Mouse (Mus musculus) limb, embryonic 13.5 days (tissue): ENCODE measurements around the gene Eps8l1. TPM values are rescaled to one million over a fixed set of nuclear protein-coding genes. Genes with fewer than 3 reads are reported as not detected.
A peak's percentile ranks its signal among the peaks of the same experiment; 100 is the strongest.

Experiments
- ATAC-seq: fragments of 200-750 bp; cut with Nextera tagmentation; 2 replicates; pipeline ENCODE4 v1.8.0; 2017; ENCODE audit warnings: low read depth, moderate number of reproducible peaks, moderate TSS enrichment; ENCODE audit not compliant: low FRiP score
- H3K27ac ChIP-seq: fragments of 300-500 bp; sonication (generic); 2 replicates; pipeline ENCODE4 v1.5.1; 2015; ENCODE audit warnings: inconsistent platforms, mild to moderate bottlenecking, moderate library complexity
- H3K27me3 ChIP-seq: fragments of 300-500 bp; sonication (generic); 2 replicates; pipeline ENCODE4 v1.6.1; 2015; ENCODE audit warnings: mild to moderate bottlenecking, inconsistent platforms
- H3K36me3 ChIP-seq: fragments of 300-500 bp; sonication (generic); 2 replicates; pipeline ENCODE4 v1.6.1; 2015; ENCODE audit warnings: inconsistent platforms, mild to moderate bottlenecking, moderate library complexity
- H3K4me1 ChIP-seq: fragments of 300-500 bp; sonication (generic); 2 replicates; pipeline ENCODE4 v1.6.1; 2015; ENCODE audit warnings: inconsistent platforms
- H3K4me2 ChIP-seq: fragments of 300-500 bp; sonication (generic); replicated peaks from 2 replicates; pipeline ENCODE4 v1.6.1; 2015; ENCODE audit warnings: inconsistent platforms, mild to moderate bottlenecking, moderate library complexity
- H3K4me3 ChIP-seq: fragments of 300-500 bp; sonication (generic); 2 replicates; pipeline ENCODE4 v1.5.1; 2015; ENCODE audit warnings: moderate library complexity, mild to moderate bottlenecking, inconsistent platforms
- H3K9ac ChIP-seq: fragments of 300-500 bp; sonication (generic); 2 replicates; pipeline ENCODE4 v1.6.1; 2015; ENCODE audit warnings: mild to moderate bottlenecking, inconsistent platforms
- H3K9me3 ChIP-seq: fragments of 300-500 bp; sonication (generic); 2 replicates; pipeline ENCODE4 v1.6.1; 2016; ENCODE audit warnings: inconsistent platforms
- WGBS: fragments of 180-500 bp; shearing (Covaris S2); methylation state at CpG from one replicate; pipeline ENCODE4 v1.1.7; 2015; 5-methylcytosine and 5-hydroxymethylcytosine counted together
- polyA plus RNA-seq: library from polyadenylated mRNA; unstranded; fragments of >200 nt; fragmentation: Nextera tagmentation; extraction: Ambion mirVana; gene quantifications from 2 replicates; pipeline ENCODE4 v1.2.1, GENCODE M21; 2015

Gene Eps8l1
- polyA plus RNA-seq, 1 experiment from 2014 or later: 6.3 TPM

DNA sequence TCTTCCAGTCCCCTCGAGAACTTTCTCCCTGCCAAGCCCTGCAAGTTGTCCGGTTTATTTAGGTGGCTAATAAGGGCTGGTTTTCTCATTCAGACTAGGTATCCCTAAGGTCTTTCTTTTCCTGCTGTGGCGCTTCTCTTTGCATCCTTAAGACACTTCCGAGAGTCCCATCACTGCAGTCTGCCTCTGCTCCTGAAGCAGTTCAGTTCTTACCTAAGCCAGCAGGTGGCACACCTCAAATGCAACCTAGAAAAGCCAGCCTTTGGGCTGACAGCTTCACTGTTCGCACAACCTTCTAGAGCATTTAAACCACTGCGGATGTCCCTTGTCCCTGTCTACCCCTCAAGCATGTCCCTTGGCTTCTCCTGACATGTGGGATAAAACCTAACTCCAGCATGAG lies 19.2 kb downstream of the Eps8l1 start:
- Histone ChIP-seq H3K9ac (no peak overlapping the region), H3K9me3 (no peaks in the 10 kb centered on the region), H3K27me3 (peaks cover 19% of the 10 kb centered on the region), H3K4me2 (peak overlapping the region; percentile 86), H3K36me3 (peaks cover 43% of the 10 kb centered on the region), H3K4me1 (peaks cover 19% of the 10 kb centered on the region), H3K4me3 (0 out of 2 replicates have a peak overlapping the region, but pooled peaks have one; percentile 54), H3K27ac (no peak overlapping the region)
- WGBS: 21% methylated on average over 6 of the region's 6 CpGs
- ATAC-seq: no peak

DNA sequence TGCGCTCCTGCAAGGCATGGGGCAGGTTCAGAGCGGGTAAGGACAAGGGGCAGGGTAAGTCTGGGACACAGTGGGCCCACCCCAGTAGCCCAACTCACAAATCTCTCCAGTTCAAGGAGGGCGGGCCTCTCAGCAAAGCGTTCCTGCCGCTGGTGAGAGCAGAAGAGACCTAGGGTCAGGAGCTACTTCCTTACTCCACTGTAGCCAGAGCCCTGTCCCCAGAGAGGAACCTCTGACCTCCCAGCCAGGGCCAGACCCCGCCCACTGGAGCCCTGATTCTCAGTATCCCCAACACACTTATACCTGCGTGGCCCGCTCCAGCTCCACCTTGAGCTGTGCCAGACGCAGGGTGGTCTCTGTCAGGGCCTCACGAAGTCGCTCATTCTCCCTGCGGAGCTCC lies 21.8 kb downstream of the Eps8l1 start:
- Histone ChIP-seq H3K27ac (no peak overlapping the region), H3K9me3 (no peaks in the 10 kb centered on the region), H3K36me3 (peaks cover 68% of the 10 kb centered on the region), H3K4me2 (no peak overlapping the region), H3K27me3 (no peaks in the 10 kb centered on the region), H3K4me1 (peaks cover 17% of the 10 kb centered on the region), H3K4me3 (no peak overlapping the region), H3K9ac (no peak overlapping the region)
- 85% methylated on average over 12 of the region's 12 CpGs for WGBS
- no peak for ATAC-seq

GRCm38 (mm10) chr7:4491308-4491707 lies 30.8 kb downstream of the Eps8l1 start:
- Histone ChIP-seq H3K4me1 (peaks cover 13% of the 10 kb centered on the region), H3K27me3 (no peaks in the 10 kb centered on the region), H3K9me3 (no peaks in the 10 kb centered on the region), H3K4me2 (no peak overlapping the region), H3K4me3 (no peak overlapping the region), H3K36me3 (peaks cover 85% of the 10 kb centered on the region), H3K27ac (no peak overlapping the region), H3K9ac (no peak overlapping the region)
- no peak for ATAC-seq
- 88% methylated on average over 6 of the region's 6 CpGs for WGBS

DNA sequence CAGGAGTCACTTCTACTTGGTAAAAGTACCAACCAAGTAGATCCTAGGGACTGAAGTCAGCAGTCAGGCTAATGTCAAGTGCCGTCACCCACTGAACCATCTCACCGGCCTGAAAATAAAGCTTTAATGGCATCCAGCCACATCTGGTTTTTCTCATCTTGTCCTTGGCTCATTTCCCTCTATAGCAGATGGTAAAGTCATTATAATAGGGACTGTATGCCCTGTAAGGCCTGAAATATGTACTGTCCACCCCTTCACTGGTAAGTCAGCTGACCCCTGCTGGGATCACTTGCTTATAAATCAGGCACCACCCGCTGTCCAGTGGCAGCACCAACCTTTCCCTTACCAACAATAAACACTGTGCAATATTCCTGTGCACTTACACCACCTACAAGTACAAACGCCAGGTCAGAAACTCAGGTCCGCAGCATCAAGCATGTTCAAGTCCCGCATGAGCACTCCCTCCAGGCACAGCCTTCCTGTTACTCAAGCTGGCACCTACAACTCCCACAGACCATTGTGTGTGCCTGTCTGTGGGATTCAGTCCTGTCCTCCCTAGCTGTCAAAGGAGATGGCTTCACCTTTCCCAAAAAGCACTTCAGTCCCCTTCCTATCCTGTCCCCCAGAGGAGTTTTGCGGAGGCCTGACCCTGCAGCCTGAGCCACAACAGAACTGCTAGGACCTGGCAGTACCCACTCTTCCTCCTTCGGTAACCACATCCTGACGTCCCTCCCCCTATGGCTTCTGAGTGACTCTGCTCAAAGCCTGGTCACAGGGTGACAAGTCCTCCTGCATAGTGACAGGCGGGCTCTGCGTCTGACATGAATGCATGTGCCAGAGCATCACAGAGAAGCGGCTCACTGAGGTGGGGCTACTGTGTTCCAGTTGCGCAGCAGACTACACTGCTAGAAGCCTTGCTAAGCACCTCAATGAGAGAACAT lies 32.1 kb downstream of the Eps8l1 start:
- H3K9ac ChIP-seq: peak overlapping the region; percentile 25; the same call in 1 of the 2 replicates
- H3K27ac ChIP-seq: no peak overlapping the region; the same call in 1 of the 2 replicates
- no peak overlapping the region for H3K4me2 ChIP-seq
- no peaks in the 10 kb centered on the region for H3K27me3 ChIP-seq
- H3K36me3 ChIP-seq: peaks cover 85% of the 10 kb centered on the region
- peak; percentile 30; the same call in 1 of the 2 replicates for ATAC-seq
- no peak overlapping the region for H3K4me3 ChIP-seq
- no peaks in the 10 kb centered on the region for H3K9me3 ChIP-seq
- 73% methylated on average over 13 of the region's 13 CpGs for WGBS
- peaks cover 16% of the 10 kb centered on the region for H3K4me1 ChIP-seq

DNA sequence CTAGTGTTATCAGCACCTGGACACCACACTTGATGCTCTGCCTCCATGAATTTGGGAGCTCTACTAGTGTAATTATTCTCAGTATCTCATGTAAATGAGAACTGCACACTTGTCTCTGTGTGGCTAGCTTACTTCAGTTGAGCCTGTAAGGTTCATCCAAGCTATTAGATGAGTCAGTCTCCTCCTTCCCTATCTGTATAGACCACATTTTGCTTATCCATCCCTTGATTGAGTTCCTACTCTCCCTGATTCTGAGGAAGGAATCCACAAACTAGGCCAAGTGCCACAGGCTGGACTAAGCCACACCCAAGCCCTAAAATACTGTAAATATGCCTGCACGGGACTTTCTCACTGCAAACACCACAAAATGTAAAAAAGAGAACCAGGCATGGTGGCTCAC lies 33.5 kb downstream of the Eps8l1 start:
- no peaks in the 10 kb centered on the region for H3K27me3 ChIP-seq
- no peak for ATAC-seq
- H3K36me3 ChIP-seq: peaks cover 75% of the 10 kb centered on the region
- H3K9ac ChIP-seq: no peak overlapping the region
- no peaks in the 10 kb centered on the region for H3K9me3 ChIP-seq
- H3K4me3 ChIP-seq: no peak overlapping the region
- H3K4me1 ChIP-seq: peaks cover 31% of the 10 kb centered on the region
- no peak overlapping the region for H3K4me2 ChIP-seq
- H3K27ac ChIP-seq: no peak overlapping the region
- WGBS: 68% methylated on average over 1 of the region's 1 CpGs

DNA sequence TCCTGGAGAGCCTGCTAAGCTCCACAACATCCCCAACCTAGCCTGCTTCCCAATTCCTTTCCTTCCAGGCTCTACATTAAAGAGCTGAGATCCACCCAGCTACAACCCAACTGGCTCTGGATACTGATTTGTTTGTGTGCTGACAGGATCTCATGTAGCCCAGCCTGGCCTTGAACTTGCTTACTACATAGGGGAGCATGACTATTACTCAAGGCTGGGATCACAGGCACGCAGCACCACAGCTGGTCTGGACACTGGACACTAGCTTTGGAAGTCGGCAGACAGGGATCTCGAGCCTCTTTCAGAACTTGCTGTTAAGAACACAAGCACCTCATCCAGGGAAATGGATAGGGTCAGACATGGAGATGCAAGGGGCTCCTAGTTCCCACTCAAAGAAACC lies 36.0 kb downstream of the Eps8l1 start:
- H3K9ac ChIP-seq: no peak overlapping the region
- H3K27ac ChIP-seq: no peak overlapping the region
- peaks cover 61% of the 10 kb centered on the region for H3K36me3 ChIP-seq
- H3K4me2 ChIP-seq: no peak overlapping the region
- H3K4me3 ChIP-seq: no peak overlapping the region
- H3K4me1 ChIP-seq: peaks cover 50% of the 10 kb centered on the region
- H3K9me3 ChIP-seq: no peaks in the 10 kb centered on the region
- 94% methylated on average over 3 of the region's 3 CpGs for WGBS
- H3K27me3 ChIP-seq: no peaks in the 10 kb centered on the region
- no peak for ATAC-seq

DNA sequence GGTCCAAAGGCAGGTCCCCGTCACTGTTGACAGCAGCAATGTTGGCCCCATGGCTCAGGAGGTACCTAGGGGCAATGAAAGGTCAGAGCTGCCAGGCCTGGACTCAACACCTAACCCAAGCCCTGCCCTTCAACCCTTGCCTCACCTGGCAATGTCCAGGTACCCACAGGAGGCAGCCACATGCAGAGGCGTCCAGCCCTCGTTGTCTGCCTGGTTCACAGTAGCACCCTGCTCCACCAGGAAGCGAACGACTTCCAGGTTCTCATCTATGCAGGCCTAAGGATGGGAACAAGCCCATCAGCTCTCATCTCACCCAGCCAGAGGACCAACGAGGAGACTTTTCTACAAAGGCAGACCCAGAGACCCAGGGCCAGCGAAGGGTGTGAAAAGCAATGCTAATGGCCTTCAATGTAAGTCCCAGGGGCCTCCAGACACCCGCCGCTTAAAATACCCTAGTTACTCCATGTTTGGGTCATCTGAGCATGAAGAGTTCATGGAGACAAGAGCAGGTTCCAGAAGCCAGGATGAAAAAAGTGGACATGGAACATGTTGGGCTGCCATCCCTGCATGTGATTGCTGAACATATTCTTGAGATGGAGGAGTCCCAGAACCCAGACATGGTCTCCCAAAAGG lies 36.9 kb downstream of the Eps8l1 start:
- H3K9me3 ChIP-seq: no peaks in the 10 kb centered on the region
- peaks cover 54% of the 10 kb centered on the region for H3K36me3 ChIP-seq
- no peak overlapping the region for H3K4me3 ChIP-seq
- H3K27me3 ChIP-seq: no peaks in the 10 kb centered on the region
- peaks cover 47% of the 10 kb centered on the region for H3K4me1 ChIP-seq
- 0 out of 2 replicates have a peak overlapping the region, but pooled peaks have one; percentile 91 for H3K4me2 ChIP-seq
- no peak overlapping the region for H3K9ac ChIP-seq
- no peak for ATAC-seq
- no peak overlapping the region for H3K27ac ChIP-seq
- WGBS: 94% methylated on average over 9 of the region's 9 CpGs

DNA sequence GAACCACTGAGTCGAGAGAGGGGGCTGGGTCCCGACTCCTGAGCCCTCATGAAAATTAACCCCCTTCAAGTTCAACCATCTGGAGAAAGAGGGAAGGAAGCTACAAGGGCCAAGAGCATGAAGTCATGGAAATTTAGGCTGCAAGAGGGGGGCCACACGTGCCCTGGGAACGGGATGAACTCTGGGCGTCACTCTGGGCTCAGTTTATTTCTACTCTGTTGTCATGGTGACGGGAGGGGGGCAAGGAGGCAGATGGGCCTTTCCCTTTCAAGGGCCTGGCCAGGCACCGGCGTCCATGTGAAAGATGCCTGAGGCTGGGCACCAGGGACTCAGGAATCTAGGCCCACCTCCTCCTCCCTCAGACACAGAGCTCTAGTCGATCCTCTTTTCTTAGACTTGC lies 37.8 kb downstream of the Eps8l1 start:
- Histone ChIP-seq H3K9ac (peak overlapping the region; percentile 59), H3K4me2 (peak overlapping the region; percentile 91), H3K4me3 (peak overlapping the region; percentile 86; the same call in 1 of the 2 replicates), H3K27ac (no peak overlapping the region; the same call in 1 of the 2 replicates), H3K36me3 (peaks cover 45% of the 10 kb centered on the region), H3K27me3 (no peaks in the 10 kb centered on the region), H3K4me1 (peaks cover 38% of the 10 kb centered on the region), H3K9me3 (no peaks in the 10 kb centered on the region)
- WGBS: 28% methylated on average over 9 of the region's 9 CpGs
- ATAC-seq: no peak

GRCm38 (mm10) chr7:4499034-4499433 lies 38.6 kb downstream of the Eps8l1 start:
- no peak for ATAC-seq
- 81% methylated on average over 4 of the region's 4 CpGs for WGBS

GRCm38 (mm10) chr7:4500892-4501471 lies 40.5 kb downstream of the Eps8l1 start:
- peaks cover 19% of the 10 kb centered on the region for H3K36me3 ChIP-seq

More at GRCm38 (mm10) chr7:4499034-4499433, 38.6 kb downstream of the Eps8l1 start:
- Histone ChIP-seq H3K27me3 (no peaks in the 10 kb centered on the region), H3K9ac (peak overlapping the region; percentile 59), H3K27ac (0 out of 2 replicates have a peak overlapping the region, but pooled peaks have one; percentile 6), H3K4me3 (peak overlapping the region; percentile 86), H3K4me2 (peak overlapping the region; percentile 91), H3K9me3 (no peaks in the 10 kb centered on the region), H3K36me3 (peaks cover 37% of the 10 kb centered on the region), H3K4me1 (peaks cover 37% of the 10 kb centered on the region)

GRCm38 (mm10) chr7:4501558-4502397 lies 41.3 kb downstream of the Eps8l1 start, which contains the start of gene Ppp1r12c:
Gene Ppp1r12c (minus strand): TSS chr7:4501680.
- Histone ChIP-seq H3K4me3 (peak within 1 kb of the TSS; percentile 86), H3K4me2 (peak within 1 kb of the TSS; percentile 91), H3K36me3 (peaks cover 11% of the 10 kb centered on the region), H3K9me3 (no peaks in the 10 kb centered on the region), H3K9ac (peak within 1 kb of the TSS; percentile 96), H3K27me3 (no peaks in the 10 kb centered on the region), H3K4me1 (peaks cover 37% of the 10 kb centered on the region), H3K27ac (peak within 1 kb of the TSS; percentile 88)
- peak; percentile 94 for ATAC-seq
- WGBS: under 1% methylated on average over 61 of the region's 62 CpGs

More at GRCm38 (mm10) chr7:4500892-4501471, 40.5 kb downstream of the Eps8l1 start:
- Histone ChIP-seq H3K27me3 (no peaks in the 10 kb centered on the region), H3K9me3 (no peaks in the 10 kb centered on the region), H3K4me3 (peak overlapping the region; percentile 86), H3K9ac (peak overlapping the region; percentile 96), H3K4me2 (peak overlapping the region; percentile 91), H3K27ac (peak overlapping the region; percentile 88), H3K4me1 (peaks cover 37% of the 10 kb centered on the region)
- 0% methylated on average over 42 of the region's 52 CpGs for WGBS
- ATAC-seq: peak; percentile 52
